Mouse (Mus musculus) adrenal gland, postnatal 25 days (tissue): Measurements from ENCODE around the gene Samd11. TPM values are rescaled to one million over a fixed set of nuclear protein-coding genes. Genes with fewer than 3 reads are reported as not detected.

Experiments
- DNase-seq: peaks from one replicate; pipeline ENCODE4 v3.0.0; 2021; ENCODE audit warnings: mixed read lengths
- long read RNA-seq: library from polyadenylated mRNA; stranded (forward); transcript quantifications from one replicate; pipeline ENCODE4 v2.0.0, GENCODE M21; 2021
- total RNA-seq: library from RNA; stranded (reverse); gene quantifications from 2 replicates; pipeline ENCODE4 v1.2.3, GENCODE M21; 2021

Samd11 gene
- 1.2 and 1.7 TPM in 2 replicates for total RNA-seq
- long read RNA-seq, partial matches to known transcripts: 1 of 1 reads
- long read RNA-seq, other reads (novel, unspliced or antisense): 0 of 1 reads

- DNase-seq: no peak
These were observed at the start of gene Samd11 for GRCm38 (mm10) chr4:156255078-156255839. Samd11 (minus strand) TSS chr4:156255657.

GRCm38 (mm10) chr4:156254361-156255077 lies 938 bp downstream of the Samd11 start:
- no peak for DNase-seq

- DNase-seq: no peak
These were observed 2.4 kb downstream of the Samd11 start for GRCm38 (mm10) chr4:156253043-156253442.

GRCm38 (mm10) chr4:156252619-156253018 lies 2.8 kb downstream of the Samd11 start:
- DNase-seq: no peak

GRCm38 (mm10) chr4:156252140-156252539 lies 3.3 kb downstream of the Samd11 start:
- no peak for DNase-seq

GRCm38 (mm10) chr4:156251081-156251480 lies 4.4 kb downstream of the Samd11 start:
- no peak for DNase-seq

GRCm38 (mm10) chr4:156249567-156249966 lies 5.9 kb downstream of the Samd11 start:
- DNase-seq: no peak

- no peak for DNase-seq
These were observed 18.6 kb downstream of the Samd11 start for GRCm38 (mm10) chr4:156236651-156237447.

GRCm38 (mm10) chr4:156235808-156236533 lies 19.5 kb downstream of the Samd11 start, which contains the start of gene Noc2l:
Noc2l (plus strand) TSS chr4:156236010.
- DNase-seq: peak; percentile 93

GRCm38 (mm10) chr4:156235360-156235770 lies 20.1 kb downstream of the Samd11 start:
- DNase-seq: no peak

GRCm38 (mm10) chr4:156234701-156235213 lies 20.7 kb downstream of the Samd11 start, which contains the start of gene Plekhn1:
Plekhn1 (minus strand) TSS chr4:156234857.
- peak; percentile 83 for DNase-seq

- DNase-seq: peak; percentile 50
These were observed 21.4 kb downstream of the Samd11 start for GRCm38 (mm10) chr4:156234021-156234501.

GRCm38 (mm10) chr4:156228393-156229024 lies 26.9 kb downstream of the Samd11 start:
- DNase-seq: peak; percentile 50

- peak; percentile 24 for DNase-seq
These were observed 27.6 kb downstream of the Samd11 start for GRCm38 (mm10) chr4:156227752-156228392.

- no peak for DNase-seq
These were observed 31.2 kb downstream of the Samd11 start for GRCm38 (mm10) chr4:156224276-156224675.

- no peak for DNase-seq
These were observed 35.5 kb downstream of the Samd11 start for GRCm38 (mm10) chr4:156219936-156220335.

GRCm38 (mm10) chr4:156217838-156218237 lies 37.6 kb downstream of the Samd11 start:
- DNase-seq: no peak

- DNase-seq: no peak
These were observed 38.3 kb downstream of the Samd11 start for GRCm38 (mm10) chr4:156217022-156217669.

GRCm38 (mm10) chr4:156216196-156216595 lies 39.3 kb downstream of the Samd11 start:
- no peak for DNase-seq

- peak; percentile 84 for DNase-seq
These were observed 39.8 kb downstream of the Samd11 start, which contains the start of gene Perm1 for GRCm38 (mm10) chr4:156215649-156216048. Perm1 (plus strand) TSS chr4:156215868.
